Mouse (Mus musculus) limb, embryonic 11.5 days (tissue): ENCODE measurements around the gene Bcl2l12. TPM values are rescaled to one million over a fixed set of nuclear protein-coding genes. Genes with fewer than 3 reads are reported as not detected.

Experiments used
- ATAC-seq: fragments of 200-750 bp; cut with Nextera tagmentation; 2 replicates; pipeline ENCODE4 v1.8.0; 2017; ENCODE audit warnings: low read depth; ENCODE audit not compliant: insufficient number of reproducible peaks, low FRiP score, low TSS enrichment
- DNase-seq: peaks from one replicate; pipeline ENCODE4 v3.0.0-alpha.2; 2015; ENCODE audit warnings: low spot score
- H3K27ac ChIP-seq: fragments of 300-500 bp; sonication (generic); replicated peaks from 2 replicates; pipeline ENCODE4 v1.5.1; 2014; ENCODE audit warnings: low read depth, mild to moderate bottlenecking, low read length
- H3K27me3 ChIP-seq: fragments of 300-500 bp; sonication (generic); 2 replicates; pipeline ENCODE4 v1.6.1; 2014; ENCODE audit warnings: mild to moderate bottlenecking, low read length, mixed read lengths; ENCODE audit not compliant: control insufficient read depth, insufficient read depth
- H3K36me3 ChIP-seq: fragments of 300-500 bp; sonication (generic); 2 replicates; pipeline ENCODE4 v1.6.1; 2014; ENCODE audit warnings: mild to moderate bottlenecking, low read length, moderate library complexity, mixed read lengths; ENCODE audit not compliant: control insufficient read depth, insufficient read depth
- H3K4me1 ChIP-seq: fragments of 300-500 bp; sonication (generic); 2 replicates; pipeline ENCODE4 v1.6.1; 2014; ENCODE audit warnings: low read length, mixed read lengths; ENCODE audit not compliant: control insufficient read depth, insufficient read depth
- H3K4me2 ChIP-seq: fragments of 300-500 bp; sonication (generic); 2 replicates; pipeline ENCODE4 v1.6.1; 2014; ENCODE audit warnings: low read depth, mild to moderate bottlenecking, moderate library complexity; ENCODE audit not compliant: severe bottlenecking
- H3K4me3 ChIP-seq: fragments of 300-500 bp; sonication (generic); 2 replicates; pipeline ENCODE4 v1.5.1; 2014; ENCODE audit warnings: low read depth, low read length
- H3K9ac ChIP-seq: fragments of 300-500 bp; sonication (generic); 2 replicates; pipeline ENCODE4 v1.6.1; 2014; ENCODE audit warnings: mild to moderate bottlenecking, low read length
- H3K9me3 ChIP-seq: fragments of 300-500 bp; sonication (generic); 2 replicates; pipeline ENCODE4 v1.6.1; 2016; ENCODE audit warnings: low read length; ENCODE audit not compliant: control insufficient read depth
- WGBS: fragments of 180-500 bp; shearing (Covaris S2); extraction: QIAGEN DNeasy Blood & Tissue Kit; methylation state at CpG from one replicate; pipeline ENCODE4 v1.1.7; 2014; 5-methylcytosine and 5-hydroxymethylcytosine counted together
- polyA plus RNA-seq: library from polyadenylated mRNA; unstranded; fragments of >200 nt; fragmentation: Nextera tagmentation; extraction: Ambion mirVana; gene quantifications from 2 replicates; pipeline ENCODE4 v1.2.1, GENCODE M21; 2014

Gene Bcl2l12
- polyA plus RNA-seq, 1 experiment from 2014 or later, result 91.9 TPM

DNA sequence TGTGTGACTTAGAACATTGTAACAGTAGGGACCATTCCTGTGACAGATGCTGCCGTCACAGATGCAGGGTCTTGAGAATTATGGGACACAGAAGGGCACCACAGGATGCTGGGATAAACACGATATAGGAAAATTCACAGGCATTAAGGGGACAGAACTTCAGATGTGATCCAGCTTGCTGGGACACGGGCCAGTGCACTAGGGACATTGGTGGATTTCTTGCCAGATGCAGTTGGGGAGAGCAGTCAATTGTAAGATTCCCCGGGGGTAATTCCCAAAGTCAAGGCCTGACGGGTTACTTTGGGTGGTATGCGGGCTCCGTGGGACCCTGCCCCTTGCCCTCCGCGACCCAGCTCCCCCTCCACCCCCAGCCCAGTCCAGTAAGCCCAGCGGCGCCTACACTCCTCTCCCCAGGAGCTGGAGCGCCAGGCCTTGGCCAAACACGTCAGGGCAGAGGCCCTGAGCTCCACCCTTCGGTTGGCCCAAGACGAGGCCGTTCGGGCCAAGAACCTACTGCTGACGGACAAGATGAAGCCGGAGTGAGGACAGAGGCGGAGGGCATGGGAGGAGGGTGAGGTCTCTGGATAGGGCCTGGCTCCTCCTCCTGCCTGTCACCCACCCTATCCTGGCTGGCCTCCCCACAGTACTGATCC is 41.2 kb downstream of the Bcl2l12 start:
- DNase-seq (no peak), ATAC-seq (no peak)
- Histone ChIP-seq H3K4me2 (no peak overlapping the region), H3K4me1 (peaks cover 2% of the 10 kb centered on the region; the same call in 1 of the 2 replicates), H3K36me3 (no peaks in the 10 kb centered on the region; the same call in 1 of the 2 replicates), H3K4me3 (no peak overlapping the region), H3K27ac (no peak overlapping the region), H3K9me3 (no peaks in the 10 kb centered on the region), H3K9ac (no peak overlapping the region), H3K27me3 (no peaks in the 10 kb centered on the region)
- WGBS, result 73% methylated on average over 20 of the region's 20 CpGs

DNA sequence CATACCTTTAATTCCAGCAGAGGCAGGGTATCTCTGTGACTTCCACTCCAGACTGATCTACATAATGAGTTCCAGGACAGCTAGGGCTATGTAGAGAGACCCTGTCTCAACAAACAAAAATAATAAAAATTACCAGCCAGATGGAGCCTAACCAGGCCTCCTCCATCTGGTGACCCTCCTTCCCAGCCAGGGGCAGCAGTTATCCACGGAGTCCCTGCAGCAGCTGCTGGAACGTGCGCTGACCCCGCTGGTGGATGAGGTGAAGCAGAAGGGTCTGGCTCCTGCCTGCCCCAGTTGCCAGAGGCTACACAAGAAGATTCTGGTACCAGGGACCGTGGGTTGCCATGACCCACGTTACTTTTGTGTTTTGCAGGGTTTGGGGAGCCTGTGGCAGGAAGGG is 42.2 kb downstream of the Bcl2l12 start:
- DNase-seq (no peak), ATAC-seq (no peak)
- peaks cover 7% of the 10 kb centered on the region; the same call in 1 of the 2 replicates for H3K4me1 ChIP-seq
- H3K4me2 ChIP-seq, result no peak overlapping the region
- H3K9ac ChIP-seq, result no peak overlapping the region
- H3K27ac ChIP-seq, result no peak overlapping the region
- H3K27me3 ChIP-seq, result peaks cover 7% of the 10 kb centered on the region; the same call in 1 of the 2 replicates
- WGBS, result 52% methylated on average over 6 of the region's 6 CpGs
- no peaks in the 10 kb centered on the region; the same call in 1 of the 2 replicates for H3K36me3 ChIP-seq
- no peak overlapping the region for H3K4me3 ChIP-seq
- H3K9me3 ChIP-seq, result no peaks in the 10 kb centered on the region

DNA sequence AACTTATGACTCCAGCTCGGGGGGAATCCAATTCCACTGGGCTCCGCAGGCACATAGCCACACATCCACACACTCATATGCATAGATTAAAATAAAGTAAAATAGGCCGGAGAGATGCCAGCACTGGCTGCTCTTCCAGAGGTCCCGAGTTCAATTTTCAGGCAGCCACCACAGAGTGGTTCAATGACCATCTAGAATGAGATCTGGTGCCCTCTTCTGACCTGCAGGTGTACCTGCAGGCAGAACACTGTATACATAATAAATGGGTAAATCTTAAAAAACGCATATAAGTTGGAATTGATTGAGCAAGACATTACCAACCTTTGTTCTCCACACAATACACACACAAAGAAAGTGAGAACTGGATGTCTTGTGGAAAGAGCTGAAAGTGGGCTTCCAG is 42.9 kb downstream of the Bcl2l12 start:
- H3K36me3 ChIP-seq, result no peaks in the 10 kb centered on the region
- H3K27me3 ChIP-seq, result peaks cover 12% of the 10 kb centered on the region; the same call in 1 of the 2 replicates
- no peak overlapping the region for H3K4me3 ChIP-seq
- WGBS, result 63% methylated on average over 5 of the region's 5 CpGs
- no peak overlapping the region for H3K9ac ChIP-seq
- H3K4me1 ChIP-seq, result peaks cover 7% of the 10 kb centered on the region; the same call in 1 of the 2 replicates
- ATAC-seq (no peak), DNase-seq (no peak)
- H3K27ac ChIP-seq, result no peak overlapping the region
- H3K4me2 ChIP-seq, result no peak overlapping the region
- H3K9me3 ChIP-seq, result no peaks in the 10 kb centered on the region

DNA sequence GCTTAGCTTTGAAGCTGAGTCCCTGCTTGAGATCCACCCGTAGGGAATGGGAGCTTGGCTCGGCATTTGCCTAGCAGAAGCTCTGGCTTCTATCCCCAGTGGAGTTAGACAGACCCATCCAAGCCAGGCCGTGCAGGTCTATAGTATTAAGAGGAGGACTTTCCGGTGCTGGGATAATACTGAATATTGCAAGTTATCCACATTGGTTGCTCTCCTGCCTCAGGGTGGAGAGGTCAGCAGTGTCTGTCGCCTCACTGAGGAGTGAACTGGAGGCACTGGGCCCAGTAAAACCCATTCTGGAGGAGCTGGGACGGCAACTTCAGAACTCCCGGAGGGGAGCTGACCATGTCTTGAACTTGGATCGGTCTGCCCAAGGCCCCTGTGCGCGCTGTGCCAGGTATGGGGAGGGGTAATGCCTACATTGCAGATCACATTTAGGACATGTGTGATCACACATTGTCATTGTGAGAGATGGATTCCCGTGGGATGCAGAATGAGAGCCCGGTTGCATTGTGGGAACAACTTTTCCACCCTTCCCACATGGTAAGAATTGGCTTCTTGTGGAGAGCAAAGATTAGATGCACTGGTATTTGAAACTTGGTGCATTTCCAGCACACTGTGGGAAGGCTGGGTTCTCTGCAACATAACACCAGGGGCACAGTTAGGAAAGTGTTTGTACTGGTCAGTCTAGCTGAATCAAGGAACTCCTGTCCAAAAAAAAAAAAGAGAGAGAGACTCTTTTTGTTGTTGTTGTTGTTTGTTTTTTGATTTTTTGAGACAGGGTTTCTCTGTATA is 44.2 kb downstream of the Bcl2l12 start:
- WGBS, result 81% methylated on average over 12 of the region's 12 CpGs
- Histone ChIP-seq H3K4me1 (peaks cover 7% of the 10 kb centered on the region; the same call in 1 of the 2 replicates), H3K4me2 (no peak overlapping the region), H3K36me3 (no peaks in the 10 kb centered on the region), H3K27me3 (peaks cover 20% of the 10 kb centered on the region), H3K9me3 (no peaks in the 10 kb centered on the region), H3K27ac (no peak overlapping the region), H3K4me3 (no peak overlapping the region), H3K9ac (no peak overlapping the region)
- no peak for DNase-seq
- no peak for ATAC-seq

DNA sequence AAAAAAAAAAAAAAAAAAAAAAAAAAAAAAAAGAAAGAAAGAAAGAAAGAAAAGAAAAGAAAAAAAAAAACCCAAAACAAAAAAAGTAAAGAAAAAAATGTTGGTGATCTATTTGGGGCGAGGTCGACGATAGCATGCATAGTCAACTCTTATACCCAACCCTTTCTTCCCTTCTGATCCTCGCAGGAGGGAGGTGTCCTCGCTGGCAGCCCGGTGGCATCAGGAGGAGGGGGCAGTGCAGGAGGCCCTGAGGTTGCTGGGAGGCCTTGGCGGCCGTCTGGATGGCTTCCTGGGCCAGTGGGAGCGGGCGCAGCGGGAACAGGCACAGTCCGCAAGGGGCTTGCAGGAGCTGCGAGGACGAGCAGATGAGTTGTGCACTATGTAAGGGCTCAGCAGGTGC is 45.0 kb downstream of the Bcl2l12 start:
- Histone ChIP-seq H3K27ac (no peak overlapping the region), H3K4me3 (no peak overlapping the region), H3K9ac (no peak overlapping the region), H3K36me3 (no peaks in the 10 kb centered on the region), H3K4me2 (no peak overlapping the region), H3K9me3 (no peaks in the 10 kb centered on the region), H3K4me1 (peaks cover 7% of the 10 kb centered on the region; the same call in 1 of the 2 replicates), H3K27me3 (peaks cover 20% of the 10 kb centered on the region)
- ATAC-seq (no peak), DNase-seq (no peak)
- WGBS, result 51% methylated on average over 14 of the region's 14 CpGs

DNA sequence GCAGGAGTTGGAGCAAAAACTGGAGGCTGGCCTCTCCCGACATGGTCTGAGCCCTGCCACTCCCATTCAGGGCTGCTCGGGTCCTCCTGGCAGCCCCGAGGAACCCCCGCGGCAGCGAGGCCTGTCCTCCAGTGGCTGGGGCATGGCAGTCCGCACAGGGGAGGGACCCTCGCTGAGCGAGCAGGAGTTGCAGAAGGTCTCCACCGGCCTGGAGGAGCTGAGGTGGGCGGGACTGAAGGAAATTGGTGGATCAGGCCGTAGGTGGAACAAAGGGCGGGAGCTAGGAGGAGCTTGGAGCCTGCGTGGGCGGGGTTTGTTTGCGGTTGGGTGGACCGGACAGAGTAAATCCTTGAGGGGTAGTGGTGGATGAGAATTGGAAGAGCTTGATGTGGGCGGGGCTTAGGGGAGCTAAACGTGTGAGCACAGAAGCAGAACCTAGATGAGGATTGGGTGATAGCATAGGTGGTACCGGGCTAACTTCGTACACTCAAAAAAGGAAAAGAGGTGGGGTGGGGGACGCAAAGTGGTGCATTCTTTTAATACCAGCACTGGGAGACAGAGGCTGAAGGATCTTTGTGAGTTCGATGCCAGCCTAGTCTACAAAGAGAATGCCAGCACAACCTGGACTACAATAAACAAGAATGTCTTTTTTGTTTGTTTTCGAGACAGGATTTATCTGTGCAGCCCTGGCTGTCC is 45.8 kb downstream of the Bcl2l12 start:
- Histone ChIP-seq H3K36me3 (no peaks in the 10 kb centered on the region), H3K9ac (peak overlapping the region; percentile 58), H3K4me1 (peaks cover 7% of the 10 kb centered on the region; the same call in 1 of the 2 replicates), H3K4me3 (peak overlapping the region; percentile 41), H3K9me3 (no peaks in the 10 kb centered on the region), H3K4me2 (peak overlapping the region; percentile 84), H3K27me3 (peaks cover 20% of the 10 kb centered on the region), H3K27ac (no peak overlapping the region)
- WGBS, result 7% methylated on average over 24 of the region's 24 CpGs
- ATAC-seq (peak; percentile 86), DNase-seq (peak; percentile 93)

DNA sequence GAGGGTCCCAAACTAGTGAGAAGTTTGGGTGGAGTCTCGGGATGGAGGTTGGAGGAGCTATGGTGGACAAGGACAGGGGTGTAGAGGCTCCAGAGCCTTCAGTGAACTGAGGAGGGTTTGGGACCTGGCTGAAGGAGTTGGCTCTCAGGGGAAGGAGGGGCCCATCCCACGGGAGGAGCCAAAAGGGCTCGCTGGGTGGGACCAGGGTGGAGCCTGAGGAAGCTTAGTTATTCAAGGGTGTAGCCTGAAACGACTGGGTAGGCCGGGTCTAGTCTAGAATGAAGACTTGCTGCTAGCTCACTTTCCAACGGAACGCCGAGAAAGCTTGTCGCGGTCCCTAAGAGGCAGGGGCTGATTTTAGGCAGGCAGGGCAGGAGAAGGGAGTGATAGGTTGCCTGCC is 46.6 kb downstream of the Bcl2l12 start:
- Histone ChIP-seq H3K4me2 (peak overlapping the region; percentile 84), H3K4me1 (peaks cover 7% of the 10 kb centered on the region; the same call in 1 of the 2 replicates), H3K9me3 (no peaks in the 10 kb centered on the region), H3K27me3 (peaks cover 20% of the 10 kb centered on the region), H3K4me3 (peak overlapping the region; percentile 41), H3K27ac (no peak overlapping the region), H3K36me3 (no peaks in the 10 kb centered on the region), H3K9ac (peak overlapping the region; percentile 58)
- 0 out of 2 replicates have a peak, but pooled peaks have one; percentile 45 for ATAC-seq
- WGBS, result under 1% methylated on average over 10 of the region's 10 CpGs
- DNase-seq, result peak; percentile 73

DNA sequence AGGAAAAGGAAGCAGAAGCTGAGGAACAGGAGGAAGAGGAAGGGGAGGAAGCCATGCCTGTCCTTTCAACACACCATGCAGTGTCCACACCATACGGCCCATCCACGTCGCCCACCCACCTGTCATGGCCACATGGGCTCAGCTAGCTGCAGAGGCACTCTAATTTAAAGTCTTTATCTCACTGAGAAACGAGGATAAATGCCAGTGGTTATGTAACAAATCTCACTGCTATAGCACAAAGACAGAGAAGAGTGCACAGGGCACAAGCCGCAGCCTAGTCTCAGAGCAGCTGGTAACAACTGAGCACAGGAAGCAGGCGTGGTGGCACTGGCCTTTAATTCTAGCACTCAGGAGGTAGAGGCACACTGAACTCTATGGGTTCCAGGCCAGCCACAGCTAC is 48.6 kb downstream of the Bcl2l12 start:
- DNase-seq (no peak), ATAC-seq (no peak)
- Histone ChIP-seq H3K27me3 (peaks cover 20% of the 10 kb centered on the region), H3K9me3 (no peaks in the 10 kb centered on the region), H3K36me3 (no peaks in the 10 kb centered on the region), H3K4me2 (no peak overlapping the region), H3K4me3 (no peak overlapping the region), H3K9ac (no peak overlapping the region), H3K4me1 (peaks cover 7% of the 10 kb centered on the region; the same call in 1 of the 2 replicates), H3K27ac (no peak overlapping the region)
- WGBS, result 79% methylated on average over 6 of the region's 6 CpGs
